Mouse (Mus musculus): ENCODE results near the gene Utrn.

Gene Utrn

DNA sequence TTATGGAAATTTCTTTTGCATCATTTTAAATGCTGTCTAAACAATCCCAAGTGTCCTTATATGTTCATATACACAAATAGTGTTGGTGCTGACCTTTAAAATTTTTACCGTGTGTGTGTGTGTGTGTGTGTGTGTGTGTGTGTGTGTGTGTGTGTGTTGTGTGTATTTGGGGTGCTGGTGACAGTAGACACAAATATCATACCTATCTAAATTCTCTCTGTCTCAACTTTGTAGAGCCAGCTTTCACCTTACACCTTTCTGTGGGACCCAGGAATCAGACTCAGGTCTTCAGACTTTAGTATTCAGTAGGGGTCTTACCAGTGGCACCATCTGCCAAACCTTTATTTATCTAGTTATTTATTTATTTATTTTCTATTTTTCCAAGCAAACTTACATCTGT, 681 bp upstream of the Utrn start:
- no peak for DNase-seq (ENCODE audit: low spot score)

DNA sequence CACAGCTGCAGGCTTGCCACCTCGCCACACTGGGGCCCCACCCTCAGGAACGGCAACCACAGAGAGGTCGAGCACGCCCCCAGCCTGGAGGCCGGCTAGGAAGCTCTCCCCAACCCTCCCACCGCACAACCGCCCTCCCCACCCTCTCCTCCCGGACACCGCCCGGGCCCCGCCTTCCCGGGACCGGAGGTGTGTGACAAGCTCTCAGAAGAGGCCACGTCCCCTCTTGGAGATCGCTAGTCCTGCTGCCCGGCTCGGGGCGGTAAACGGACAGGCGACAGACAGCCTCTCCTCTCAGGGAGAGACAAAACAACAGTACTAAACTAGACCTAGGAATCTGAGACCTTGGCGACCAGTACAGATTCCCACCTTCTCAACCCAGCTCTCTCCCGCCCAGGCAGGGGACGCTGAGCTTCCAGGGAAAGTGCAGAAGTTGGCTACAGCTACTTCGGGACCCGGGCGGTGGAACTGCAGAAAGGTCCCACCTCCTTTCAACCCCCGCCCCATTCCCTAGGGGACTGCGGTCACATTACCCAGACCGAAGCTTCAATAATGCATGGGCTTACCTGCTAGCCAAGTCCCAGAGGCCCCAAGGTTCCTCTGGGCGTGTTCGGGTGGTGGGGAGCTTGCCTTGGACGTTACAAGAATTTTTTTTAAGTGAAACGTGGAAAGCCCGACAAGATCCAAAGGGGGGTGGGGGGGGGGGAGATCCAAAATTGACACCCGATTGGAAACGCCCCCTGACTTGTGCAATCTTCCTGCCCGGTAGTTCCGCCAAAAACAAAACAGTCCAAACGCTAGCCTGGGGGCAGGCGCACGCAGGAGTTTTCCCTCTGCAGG, 756 bp downstream of the Utrn start:
- DNase-seq (ENCODE audit: low spot score), result peak; percentile 76

DNA sequence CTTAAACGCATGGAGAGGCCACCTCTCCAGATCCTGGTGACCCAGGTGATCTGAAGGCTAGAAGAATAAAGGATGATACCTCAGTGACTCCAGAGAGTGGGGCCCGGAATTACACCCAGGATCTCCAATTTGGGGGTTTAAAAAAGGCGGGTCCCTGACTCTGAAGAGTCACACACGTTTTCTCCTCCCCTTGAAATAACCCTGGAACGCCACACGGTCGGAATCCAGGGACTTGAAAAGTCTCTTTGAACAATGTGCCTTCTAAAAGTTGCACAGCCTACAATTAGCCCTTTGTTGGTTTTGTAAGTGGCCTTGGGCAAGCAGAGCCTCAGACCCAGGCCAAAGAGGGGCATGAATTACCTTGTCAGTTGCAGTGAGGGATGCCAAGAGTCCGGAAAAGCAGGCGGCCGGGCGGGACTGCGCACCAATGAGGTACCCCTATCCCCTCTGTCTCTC, 1.4 kb downstream of the Utrn start:
- no peak for DNase-seq (ENCODE audit: low spot score)

DNA sequence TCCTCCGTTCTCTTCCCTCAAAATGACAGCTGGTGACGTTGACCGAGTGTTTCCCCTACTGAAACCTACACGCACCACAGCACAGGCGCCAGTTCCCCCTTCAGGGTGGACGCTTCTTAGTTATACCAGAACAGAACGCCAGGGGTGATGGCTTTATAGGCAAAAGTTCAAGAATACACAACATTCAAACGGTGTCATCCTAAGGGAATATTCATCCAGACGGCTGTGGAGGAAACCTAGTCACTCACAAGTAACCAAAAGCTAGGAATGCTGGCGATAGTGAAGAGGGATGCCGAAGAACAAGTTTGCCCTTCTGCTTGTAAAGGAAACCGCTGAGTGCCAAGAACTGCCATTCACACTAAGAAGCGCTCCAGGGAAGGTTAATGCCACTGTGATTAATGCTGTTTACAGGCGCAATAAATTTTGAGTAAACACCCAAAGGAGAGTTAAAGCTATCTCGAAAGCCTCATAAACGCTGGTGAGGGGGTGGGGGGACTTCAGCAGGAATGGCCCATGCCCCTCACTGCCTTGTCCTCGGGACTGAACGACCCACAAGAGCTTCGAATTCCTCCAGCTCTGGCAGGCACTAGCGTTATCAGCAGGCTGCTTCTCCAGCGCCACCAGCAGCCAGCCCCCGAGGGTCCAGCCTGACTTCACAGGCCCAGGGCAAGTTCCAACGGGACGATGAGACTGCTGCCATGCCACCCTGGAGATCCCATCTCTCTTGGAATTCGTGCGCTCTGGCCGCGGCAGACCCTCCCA, 2.0 kb downstream of the Utrn start:
- peak; percentile 62 for DNase-seq (ENCODE audit: low spot score)

DNA sequence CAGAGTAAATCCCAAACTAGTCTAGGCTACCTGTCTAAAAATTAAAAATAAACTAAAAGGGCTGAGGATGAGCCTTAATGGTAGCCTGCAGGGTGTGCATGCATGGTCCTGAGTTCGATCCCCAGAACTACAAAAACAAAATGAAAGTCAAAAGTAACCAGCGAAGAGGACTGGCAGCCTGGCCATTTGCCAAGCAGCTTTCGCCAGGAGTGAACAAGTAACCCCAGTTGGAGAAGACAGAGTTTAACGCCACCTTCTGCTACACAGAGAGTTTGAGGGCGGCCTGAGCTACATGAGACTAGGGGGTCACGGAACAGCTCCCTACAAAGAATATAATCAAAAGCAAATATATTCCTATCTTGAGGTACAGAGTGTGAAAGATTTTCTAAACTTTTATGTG, 4.0 kb downstream of the Utrn start:
- peak; percentile 17 for DNase-seq (ENCODE audit: low spot score)

DNA sequence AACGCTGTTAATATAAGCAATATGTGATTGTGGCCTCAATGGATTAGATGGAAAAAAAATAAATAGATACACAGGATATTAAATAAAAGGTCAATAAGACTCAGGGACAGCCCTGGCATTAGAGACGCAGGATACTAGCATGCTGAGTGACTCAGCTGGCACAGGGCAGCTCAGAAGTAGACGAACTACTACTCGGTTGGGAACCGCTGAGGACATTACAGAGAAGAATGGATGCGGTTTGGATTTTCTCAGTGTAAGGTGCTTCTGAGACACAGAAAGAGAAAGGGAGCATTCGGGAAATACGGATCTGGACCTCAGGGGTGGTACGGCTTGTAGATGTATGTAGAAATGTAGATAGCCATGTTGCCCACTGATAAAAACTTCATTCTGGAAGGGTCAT, 5.6 kb downstream of the Utrn start:
- DNase-seq (ENCODE audit: low spot score), result no peak

DNA sequence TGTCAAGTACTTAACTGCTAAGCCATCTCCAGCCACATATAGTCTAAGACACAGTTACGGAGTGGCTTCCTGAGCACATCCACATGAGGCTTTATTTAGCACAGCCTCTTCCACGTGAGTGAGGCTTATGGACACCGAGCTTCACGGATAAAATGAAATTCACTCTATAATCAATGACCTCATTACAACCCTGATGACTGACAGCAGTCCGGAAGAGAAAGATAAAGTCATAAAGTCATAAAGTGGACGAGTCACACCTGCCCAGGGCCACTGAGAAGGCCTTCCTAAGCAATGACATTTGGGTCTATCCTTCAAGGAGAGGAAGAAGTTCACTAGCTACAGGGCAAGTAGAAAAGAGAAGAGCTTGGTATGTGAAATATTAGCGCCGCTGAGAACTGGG, 7.1 kb downstream of the Utrn start:
- DNase-seq (ENCODE audit: low spot score), result no peak

DNA sequence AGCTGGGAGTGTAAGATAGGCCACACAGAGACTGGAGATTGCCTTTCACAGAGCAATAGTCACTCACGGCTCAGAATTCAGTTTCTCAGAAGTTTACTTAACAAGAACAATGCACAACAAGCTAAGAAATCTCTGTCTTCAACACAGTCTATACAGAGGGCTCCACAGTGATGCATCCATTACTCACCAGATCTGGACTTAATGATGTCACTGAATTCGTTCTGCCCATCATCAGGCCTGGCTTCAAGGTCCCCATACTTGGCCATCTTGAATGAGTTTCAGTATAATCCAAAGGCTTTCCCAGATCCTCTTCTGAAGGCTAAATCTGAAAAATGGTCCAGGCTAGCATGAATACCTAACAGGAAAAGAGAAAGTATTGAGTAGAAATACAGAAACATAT, 7.8 kb downstream of the Utrn start:
- DNase-seq (ENCODE audit: low spot score), result no peak

DNA sequence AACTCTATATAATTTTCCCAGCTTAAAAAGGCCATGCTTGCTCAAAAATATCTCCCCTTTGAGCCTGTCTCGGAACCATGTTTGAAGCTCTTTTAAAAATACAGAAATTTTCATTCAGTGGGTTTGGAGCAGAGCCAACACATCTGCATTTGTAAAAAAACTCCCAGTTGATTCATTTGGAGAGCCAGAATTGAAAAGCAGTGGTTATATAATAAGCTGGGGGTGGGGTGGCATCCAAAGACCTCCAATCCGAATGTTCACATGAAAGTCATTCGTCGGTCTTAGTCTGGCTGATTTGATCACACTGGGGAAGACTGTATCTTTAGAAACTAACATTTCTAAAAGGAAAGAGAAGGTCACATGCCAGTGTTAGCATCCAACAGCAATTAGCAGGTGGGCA, 8.4 kb downstream of the Utrn start:
- no peak for DNase-seq (ENCODE audit: low spot score)

DNA sequence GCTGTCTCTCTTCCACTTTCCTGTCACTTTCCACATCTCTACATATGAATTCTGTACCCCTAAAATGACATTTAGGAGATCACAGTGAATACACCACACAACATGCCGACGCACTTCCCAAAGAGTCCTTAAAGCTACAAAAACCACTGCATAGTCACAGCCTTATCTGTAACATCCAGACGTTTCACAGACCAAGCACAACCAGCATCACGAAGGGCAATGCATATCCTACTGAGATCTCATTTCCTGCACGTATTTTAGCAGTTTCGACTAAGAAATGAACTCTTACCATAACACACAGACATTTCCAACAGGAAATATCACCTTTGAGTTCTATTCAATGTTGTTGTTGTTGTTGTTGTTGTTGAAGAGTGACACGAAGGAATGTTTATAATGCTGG, 8.8 kb downstream of the Utrn start:
- DNase-seq (ENCODE audit: low spot score), result no peak

DNA sequence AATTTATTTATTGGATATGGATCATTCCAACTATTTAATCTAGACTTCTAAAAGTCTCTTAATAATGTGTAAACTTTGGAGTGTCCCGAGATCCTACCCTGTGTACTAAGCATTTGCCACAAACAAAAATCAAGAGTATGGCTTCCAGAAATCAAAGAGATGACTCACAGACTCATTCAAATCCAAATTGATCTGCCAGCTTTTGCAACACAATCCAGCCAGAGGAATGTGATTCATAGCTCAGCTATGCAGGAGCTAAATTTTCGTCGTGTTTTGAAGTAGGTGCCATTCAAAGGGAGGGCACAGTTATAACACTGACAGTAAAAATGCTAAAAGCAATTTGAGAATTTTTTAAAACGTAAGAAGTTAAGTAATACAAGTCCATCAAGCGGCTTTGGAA, 11.1 kb downstream of the Utrn start:
- no peak for DNase-seq (ENCODE audit: low spot score)

DNA sequence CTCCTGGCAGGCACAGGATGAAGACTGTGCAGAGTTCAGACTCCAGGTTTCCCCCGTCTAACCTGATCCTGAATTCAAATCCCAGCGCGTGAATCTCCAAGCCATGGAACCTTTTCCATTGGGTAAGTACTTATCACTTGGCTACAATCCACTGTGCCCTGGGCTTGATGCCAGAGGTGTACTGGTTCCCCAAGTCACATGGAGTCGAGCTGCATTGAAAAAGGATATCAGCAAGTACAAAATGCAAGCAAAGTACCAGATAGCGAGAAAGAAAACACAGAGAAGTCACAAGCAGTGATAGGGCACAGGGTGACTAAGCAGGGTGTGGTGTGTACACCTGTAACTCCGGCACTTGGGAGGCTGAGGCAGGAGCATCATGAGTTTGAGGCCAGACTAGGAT, 14.9 kb downstream of the Utrn start:
- DNase-seq (ENCODE audit: low spot score), result peak; percentile 64

DNA sequence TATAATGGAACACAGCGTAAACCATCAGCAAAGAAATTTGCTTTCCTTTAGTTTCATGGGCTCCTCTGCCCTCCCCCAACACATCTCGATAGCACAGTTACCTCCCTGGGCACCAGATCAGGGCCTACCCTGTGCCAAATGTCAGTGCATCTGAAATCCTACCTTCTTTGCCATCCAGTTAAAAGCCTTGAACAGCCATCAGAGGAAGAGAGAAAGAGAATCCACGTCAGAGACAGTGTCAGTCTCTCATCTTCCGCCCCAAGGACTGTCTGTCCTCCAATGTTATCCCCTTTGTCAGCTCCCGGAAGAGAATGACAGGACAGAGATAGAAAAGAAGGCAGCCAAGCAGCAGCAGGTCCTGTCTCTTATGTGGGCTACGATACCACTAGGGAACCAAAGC, 15.4 kb downstream of the Utrn start:
- DNase-seq (ENCODE audit: low spot score), result no peak

DNA sequence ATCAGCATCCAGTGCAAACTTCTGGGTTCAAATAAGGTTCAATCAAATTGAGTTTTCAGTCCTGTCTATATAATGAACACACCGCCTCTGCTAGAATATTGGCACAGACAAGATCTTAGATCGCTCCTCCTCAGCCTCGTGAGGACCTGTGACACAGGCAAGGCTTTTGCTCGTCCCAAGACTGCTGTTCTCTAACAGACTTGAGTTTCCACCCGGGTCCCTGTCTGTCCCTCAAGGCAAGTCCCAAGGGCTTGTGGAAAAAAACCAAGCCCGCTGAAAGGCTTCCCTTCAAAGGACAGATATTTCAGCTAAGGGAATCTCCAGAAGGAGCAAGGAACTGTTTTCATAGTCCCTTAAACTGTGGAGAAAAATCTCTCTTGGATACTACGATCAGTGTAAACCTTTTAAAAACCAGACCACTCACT, 16.0 kb downstream of the Utrn start:
- no peak for DNase-seq (ENCODE audit: low spot score)

DNA sequence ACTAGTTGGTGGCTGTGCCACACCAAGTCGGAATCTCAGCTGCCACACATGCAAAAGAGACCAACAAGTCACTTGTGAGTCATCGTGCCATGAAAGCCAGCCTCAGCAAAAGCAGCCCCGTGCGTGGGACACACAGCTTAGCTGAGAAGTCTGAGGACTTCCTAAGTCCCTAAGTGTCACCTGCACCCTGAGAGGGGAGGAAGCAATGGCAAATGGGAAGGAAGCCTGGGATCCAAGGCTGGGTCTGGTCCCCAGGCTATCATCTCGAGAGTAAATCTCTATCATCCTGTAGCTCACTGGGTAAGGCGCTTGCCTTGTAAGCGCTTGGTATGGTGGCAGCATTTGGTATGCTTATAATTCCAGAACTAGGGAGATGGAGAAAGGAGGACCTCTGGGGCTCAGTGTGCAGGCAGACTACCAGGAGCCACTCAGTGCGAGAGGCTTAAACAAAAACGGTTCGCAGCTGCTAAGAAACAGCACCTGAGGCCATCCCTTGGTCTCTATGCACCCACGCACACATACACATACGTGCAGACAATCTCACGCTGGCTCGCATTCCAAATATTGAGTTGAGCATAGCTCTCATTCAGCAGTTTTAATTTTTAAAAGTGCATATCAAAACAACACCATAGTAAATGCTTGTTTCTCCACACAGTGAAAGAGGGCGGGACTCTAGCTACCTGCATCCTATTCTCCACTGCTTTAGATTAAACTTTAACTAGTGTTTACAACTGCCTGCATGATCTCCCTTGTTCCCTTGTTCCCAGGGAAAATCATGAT, 16.6 kb downstream of the Utrn start:
- DNase-seq (ENCODE audit: low spot score), result no peak

DNA sequence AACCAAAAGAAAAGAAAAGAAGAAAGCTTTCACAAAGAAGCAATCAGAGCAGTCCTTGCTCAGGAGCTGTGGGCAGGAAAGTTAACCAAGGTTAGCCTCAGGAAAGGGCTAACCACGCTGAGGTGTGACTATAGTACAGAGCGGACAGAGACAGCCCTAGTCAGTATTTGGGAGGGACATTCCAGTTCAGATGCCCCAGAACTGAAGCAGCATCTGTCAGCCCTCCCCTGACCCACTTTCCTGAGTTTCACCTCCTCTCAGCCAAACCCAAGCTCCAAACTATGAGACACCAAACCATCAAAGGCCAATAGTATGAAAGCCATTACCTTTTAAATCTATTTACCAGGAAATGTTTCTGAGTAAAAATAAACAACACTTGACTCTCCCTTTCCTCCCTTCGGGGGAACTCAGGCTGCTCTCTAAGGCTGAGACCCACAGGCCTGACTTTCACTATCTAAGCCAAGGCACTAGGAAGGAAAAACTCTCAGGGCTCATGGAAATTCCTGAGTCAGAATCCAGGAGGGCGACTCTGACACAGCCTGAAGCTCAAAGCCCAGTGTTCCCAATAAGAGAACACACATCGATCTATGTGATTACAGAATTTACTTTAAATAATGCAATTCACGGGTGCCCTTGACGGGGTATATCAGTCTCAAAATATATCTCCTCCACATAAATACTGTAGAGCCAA, 18.2 kb downstream of the Utrn start:
- DNase-seq (ENCODE audit: low spot score), result no peak

DNA sequence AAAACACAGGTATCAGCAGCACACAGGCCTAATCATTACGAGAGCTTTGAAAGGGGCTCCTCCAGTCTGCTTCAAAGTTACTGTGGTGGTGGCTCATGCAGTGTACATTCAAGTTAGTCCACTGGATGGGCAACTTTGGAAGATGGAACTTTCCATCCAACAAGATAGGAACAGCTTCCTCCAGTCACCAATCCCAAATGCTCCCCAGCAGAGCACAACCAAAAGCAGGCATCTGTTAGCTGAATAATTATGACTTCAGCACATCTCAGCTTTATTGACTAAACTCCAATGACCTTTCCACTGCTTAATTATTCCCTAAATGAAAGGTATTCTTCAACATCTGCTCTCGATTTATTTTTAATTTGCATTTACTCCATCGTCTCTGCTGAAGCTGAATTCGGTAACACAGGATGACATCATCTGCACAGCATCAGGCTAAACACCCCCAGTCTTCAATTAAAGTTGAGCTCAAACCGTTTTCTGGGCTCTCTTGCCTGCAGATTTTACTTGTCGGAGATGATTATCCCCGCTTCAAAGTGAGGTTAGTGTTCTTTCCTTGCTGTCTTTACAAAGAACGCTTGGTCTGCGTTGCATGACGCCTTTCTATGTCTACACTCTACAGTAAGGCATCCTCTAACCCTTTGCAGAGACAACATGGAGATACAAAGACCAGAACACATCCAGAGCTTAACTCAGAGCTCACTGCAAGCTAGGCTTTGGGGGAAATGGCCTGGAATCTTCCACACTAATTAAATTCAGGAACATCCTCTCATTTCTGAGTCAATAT, 20.6 kb downstream of the Utrn start:
- no peak for DNase-seq (ENCODE audit: low spot score)

DNA sequence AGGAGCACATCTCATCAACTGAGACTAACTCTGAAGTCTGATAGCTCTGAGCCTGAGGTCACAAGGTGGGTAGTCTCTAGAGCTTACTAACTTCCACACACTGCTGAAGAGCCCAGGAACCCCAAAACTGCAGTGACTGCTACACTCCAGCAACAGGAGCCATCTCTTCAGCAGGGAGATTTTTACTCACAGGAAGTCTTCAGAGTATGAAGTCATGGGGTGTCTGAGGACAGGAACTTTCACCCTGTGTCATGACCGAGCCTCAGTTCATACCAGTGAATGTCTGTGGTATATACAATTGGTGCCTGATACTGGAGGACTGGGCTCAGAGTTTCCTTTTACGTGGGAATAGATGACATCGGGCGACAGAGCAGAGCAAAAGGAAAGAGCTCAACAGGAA, 26.6 kb downstream of the Utrn start:
- no peak for DNase-seq (ENCODE audit: low spot score)

DNA sequence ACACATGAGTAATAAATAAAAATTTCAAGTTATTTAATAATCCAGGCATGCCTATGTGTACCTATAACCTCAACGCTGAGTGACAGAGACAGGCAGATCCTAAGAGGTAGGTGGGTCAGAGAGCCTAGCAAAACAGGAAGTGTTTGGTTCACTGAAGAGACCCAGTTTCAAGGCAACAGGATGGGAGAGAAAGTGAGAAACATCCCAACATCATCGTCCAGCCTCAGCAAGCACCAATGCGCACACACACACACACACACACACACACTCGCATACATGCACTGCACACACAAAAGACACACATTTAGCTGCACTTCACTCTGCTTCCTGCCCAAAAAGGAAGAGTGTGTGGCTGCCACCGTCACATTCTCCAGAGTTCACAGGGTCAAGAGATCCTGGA, 27.7 kb downstream of the Utrn start:
- DNase-seq (ENCODE audit: low spot score), result no peak

DNA sequence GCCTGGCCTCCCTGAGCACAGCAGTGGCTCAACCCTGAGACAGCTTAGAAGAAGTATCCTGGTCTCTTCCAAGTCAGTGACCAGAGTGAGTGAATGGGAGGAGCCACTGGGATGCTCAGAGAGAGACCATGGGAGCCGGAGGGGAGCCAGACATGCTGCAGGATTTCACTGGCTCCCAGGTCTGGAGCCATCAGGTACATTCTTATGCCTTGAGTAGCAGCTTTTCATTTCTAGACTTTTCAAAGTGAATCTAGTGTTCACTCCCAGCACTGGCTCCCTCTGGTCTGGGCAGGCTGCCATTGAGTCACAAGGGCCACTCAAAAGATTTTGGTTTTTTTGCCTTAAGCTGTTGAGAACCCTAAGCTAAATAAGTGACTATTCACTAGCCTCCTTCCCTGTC, 31.5 kb downstream of the Utrn start:
- peak; percentile 44 for DNase-seq (ENCODE audit: low spot score)
